Mouse (Mus musculus): Measurements from ENCODE around the gene Sppl2b. TPM values are rescaled to one million over a fixed set of nuclear protein-coding genes. Genes with fewer than 3 reads are reported as not detected.
"Not testable (repeated sequence)": the region's sequence is repeated elsewhere in the genome, so short reads cannot be mapped to it uniquely, and the experiment has no call there.

The Sppl2b gene
- 10 to 100 TPM; 45.6 to 53.7 TPM for total RNA-seq (2021)
- long read RNA-seq, experiment 1, transcript Sppl2b-201 (15 exons, 2,869 nt), result major isoform, 13 of 61 reads
- long read RNA-seq, experiment 1, partial matches to known transcripts, result 3 of 61 reads
- long read RNA-seq, experiment 1, other reads (novel, unspliced or antisense), result 45 of 61 reads
- long read RNA-seq, experiment 2, transcript Sppl2b-201 (15 exons, 2,869 nt), result major isoform, 10 of 38 reads
- long read RNA-seq, experiment 2, partial matches to known transcripts, result 11 of 38 reads
- long read RNA-seq, experiment 2, other reads (novel, unspliced or antisense), result 17 of 38 reads

GRCm38 (mm10) chr10:80854913-80855748 lies at the start of gene Sppl2b, which contains the start of gene Lsm7:
TSS of gene Sppl2b (plus strand) at chr10:80855275.
TSS of gene Lsm7 (minus strand) at chr10:80855209.
- peak; percentile 96 to 97 for DNase-seq (ENCODE audit: low spot score in 2 of 2)

DNA sequence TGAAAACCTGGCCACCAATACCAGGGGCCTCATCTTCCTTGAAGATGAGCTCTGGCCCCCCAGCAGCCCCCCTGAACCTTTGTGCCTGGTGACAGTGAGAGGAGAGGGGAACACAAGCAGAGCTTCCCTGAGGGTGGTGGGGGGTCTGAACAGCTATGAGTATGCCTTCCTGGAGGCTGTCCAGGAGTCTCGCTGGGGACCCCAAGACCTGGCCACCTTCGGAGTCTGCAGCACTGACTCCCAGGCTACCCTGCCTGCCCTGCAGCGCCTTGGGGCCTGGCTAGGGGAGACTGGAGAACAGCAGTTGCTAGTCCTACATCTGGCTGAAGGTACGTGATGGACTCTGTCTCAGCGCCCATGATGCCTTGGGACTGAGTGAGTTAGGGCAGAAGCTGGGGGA lies 49.8 kb upstream of the Sppl2b start:
- no peak for DNase-seq (ENCODE audit: low spot score in 2 of 2)

- DNase-seq (ENCODE audit: low spot score in 2 of 2), result peak; percentile 79 to 85
These were observed 49.1 kb upstream of the Sppl2b start for GRCm38 (mm10) chr10:80805925-80806324.

DNA sequence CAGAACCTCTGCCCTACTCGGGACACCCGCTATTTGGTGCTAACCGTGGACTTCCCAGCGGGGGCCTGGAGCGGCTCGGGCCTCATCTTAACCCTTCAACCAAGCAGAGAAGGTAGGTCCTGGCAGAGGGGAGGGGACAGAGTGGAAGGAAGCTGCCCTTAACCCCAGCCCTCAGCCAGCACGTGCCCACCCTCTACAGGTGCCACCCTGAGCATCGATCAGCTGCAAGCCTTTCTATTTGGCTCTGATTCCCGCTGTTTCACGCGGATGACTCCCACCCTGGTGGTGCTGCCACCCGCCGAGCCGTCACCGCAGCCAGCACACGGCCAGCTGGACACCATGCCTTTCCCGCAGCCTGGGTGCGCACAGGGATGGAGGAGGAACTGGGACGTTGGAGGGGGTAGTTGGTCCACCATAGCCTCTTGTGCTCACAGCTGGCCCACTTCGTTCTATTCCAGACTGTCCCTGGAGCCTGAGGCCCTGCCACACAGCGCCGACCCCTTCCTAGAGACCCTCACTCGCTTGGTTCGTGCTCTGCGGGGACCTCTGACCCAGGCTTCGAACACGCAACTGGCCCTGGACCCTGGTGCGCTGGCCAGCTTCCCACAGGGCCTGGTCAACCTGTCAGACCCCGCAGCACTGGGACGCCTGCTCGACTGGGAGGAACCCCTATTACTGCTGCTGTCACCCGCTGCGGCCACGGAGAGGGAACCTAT lies 48.6 kb upstream of the Sppl2b start:
- no peak for DNase-seq (ENCODE audit: low spot score in 2 of 2)

GRCm38 (mm10) chr10:80807057-80807627 lies 47.9 kb upstream of the Sppl2b start:
- DNase-seq (ENCODE audit: low spot score in 2 of 2), result peak; percentile 83 to 91

DNA sequence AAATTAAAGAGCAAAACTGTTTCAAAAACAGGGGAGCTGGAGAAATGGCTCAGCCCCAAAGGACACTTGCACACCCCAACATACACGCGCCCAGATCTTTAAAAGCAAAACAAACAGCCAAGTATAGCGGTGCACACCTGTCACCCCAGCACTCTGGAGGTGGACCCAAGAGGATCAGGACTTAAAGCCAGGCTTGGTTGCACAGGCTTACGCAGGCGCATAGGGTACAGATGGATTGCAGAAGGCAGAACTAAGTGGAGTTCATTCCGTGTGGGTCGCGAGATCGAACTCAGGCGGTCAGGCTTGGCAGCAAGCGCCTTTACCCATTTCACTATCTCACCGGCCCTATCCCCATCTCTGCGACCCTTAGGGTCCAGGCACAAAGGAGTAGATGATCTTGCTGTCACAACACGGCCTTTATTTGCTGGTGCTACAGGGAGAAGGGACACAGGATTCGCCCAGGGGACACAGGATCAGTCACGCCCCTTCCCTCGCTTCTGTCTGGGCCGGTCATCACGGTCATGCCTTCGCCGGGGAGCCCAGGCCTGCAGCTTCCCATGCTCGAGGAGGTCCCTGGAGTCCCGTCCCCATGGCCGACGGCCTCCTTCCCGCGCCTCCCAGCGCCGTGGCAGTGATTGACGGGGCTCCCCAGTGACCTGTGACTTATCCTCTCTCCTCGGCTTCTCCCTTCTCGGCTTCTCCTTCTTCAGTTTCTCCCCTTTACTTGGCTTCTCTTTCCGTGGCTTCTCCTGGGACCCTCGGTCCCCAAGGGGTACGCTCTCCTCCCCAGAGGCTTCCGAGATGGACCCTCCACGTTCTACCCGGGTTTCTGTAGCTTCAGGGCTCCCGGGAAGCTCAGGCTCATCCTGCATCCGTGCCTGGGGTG lies 46.7 kb upstream of the Sppl2b start:
- no peak for DNase-seq (ENCODE audit: low spot score in 2 of 2)

DNA sequence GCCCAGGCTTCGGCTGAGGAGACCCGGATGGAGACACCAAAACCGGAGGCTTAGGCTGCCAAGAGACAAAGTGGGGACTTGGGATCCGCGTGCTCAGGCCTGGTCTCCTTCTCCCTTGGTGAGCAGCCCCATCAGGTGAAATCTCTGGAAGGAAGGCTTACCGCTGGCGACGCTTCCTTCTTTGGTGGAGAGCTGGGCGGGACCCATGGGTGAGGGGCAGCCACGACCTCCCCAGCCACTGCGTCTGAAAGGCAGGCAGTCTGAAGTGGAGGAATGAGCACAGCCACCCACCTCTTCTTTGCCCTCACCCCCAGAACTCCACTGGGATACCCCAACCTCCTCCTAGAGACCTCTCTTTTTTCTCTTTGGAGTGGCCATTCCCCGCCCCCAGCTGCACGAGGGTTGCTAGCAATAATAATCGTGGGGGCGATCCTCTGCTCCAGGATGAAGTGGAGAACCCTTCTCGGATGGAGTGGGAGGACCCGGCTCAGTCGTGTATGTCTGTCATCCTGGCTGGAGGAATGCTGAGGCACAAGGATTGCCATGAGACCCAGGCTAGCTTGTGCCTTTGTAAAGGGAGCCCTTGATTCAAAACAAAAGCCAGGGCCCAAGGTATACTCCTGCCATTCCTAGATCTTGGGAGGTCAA lies 46.0 kb upstream of the Sppl2b start:
- DNase-seq (ENCODE audit: low spot score in 2 of 2), result peak; percentile 31 to 55

- no peak for DNase-seq (ENCODE audit: low spot score in 2 of 2)
These were observed 45.0 kb upstream of the Sppl2b start for GRCm38 (mm10) chr10:80810084-80810483.

- no peak for DNase-seq (ENCODE audit: low spot score in 2 of 2)
These were observed 42.6 kb upstream of the Sppl2b start for GRCm38 (mm10) chr10:80812391-80813041.

DNA sequence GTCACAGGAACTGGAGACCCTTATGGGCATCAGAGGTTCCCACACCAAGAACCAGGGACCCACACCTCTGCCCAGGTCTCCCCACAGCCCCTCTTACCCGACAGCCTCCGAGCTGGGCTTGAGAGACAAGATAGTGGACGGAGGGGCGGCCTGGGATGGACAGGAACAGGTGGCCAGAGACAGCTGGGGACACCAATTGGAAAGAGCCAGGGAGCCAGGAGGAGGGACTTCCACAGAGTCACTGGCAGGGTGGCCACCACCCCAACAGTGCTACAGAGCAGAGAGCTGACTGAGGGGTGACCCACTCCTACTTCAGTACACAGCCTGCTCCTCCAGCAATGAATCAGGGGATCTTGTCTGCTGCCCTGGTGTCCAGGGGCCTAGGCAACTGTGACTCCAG lies 41.7 kb upstream of the Sppl2b start, which contains the start of gene Jsrp1:
TSS of gene Jsrp1 (minus strand) at position 133 of the 400 bp plus-strand sequence.
- DNase-seq (ENCODE audit: low spot score in 2 of 2), result no peak

GRCm38 (mm10) chr10:80814800-80815199 lies 40.3 kb upstream of the Sppl2b start:
- DNase-seq (ENCODE audit: low spot score in 2 of 2), result no peak

- not testable (repeated sequence) for DNase-seq (ENCODE audit: low spot score in 2 of 2)
These were observed 38.8 kb upstream of the Sppl2b start for GRCm38 (mm10) chr10:80816303-80816702.

DNA sequence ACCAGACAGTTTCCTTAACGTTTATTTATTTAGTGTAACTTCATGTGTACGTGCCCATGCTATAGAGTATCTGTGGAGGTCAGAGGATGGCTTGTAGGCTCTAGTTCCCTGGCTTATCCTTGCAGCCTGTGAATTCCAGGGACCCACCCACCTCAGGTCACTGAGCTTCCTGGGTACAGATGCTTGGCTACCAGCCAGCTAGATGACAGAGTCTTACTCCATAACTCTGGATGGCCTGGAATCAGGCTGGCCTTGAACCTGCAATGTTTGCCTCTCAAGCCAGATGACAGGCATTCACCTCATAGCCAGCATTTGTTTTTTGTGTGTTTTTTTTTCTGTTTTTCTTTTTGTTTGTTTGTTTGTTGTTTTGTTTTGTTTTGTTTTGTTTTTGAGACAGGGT lies 37.9 kb upstream of the Sppl2b start:
- no peak for DNase-seq (ENCODE audit: low spot score in 2 of 2)

DNA sequence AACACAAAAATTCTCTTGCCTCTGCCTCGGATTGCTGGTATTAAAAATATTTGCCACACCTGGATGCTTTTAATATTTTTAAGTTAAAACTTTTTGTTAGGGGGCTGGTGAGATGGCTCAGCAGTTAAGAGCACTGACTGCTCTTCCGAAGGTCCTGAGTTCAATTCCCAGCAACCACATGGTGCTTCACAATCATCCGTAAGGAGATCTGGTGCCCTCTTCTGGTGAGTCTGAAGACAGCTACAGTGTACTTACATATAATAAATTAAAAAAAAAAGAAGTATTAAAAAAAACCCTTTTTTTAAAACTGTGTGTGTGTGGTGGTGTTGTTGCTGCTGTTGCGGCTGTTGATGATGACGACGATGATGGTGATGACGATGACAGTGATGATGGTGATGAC lies 37.1 kb upstream of the Sppl2b start:
- not testable (repeated sequence) for DNase-seq (ENCODE audit: low spot score in 2 of 2)

GRCm38 (mm10) chr10:80818599-80819281 lies 36.3 kb upstream of the Sppl2b start:
- no peak for DNase-seq (ENCODE audit: low spot score in 2 of 2)

DNA sequence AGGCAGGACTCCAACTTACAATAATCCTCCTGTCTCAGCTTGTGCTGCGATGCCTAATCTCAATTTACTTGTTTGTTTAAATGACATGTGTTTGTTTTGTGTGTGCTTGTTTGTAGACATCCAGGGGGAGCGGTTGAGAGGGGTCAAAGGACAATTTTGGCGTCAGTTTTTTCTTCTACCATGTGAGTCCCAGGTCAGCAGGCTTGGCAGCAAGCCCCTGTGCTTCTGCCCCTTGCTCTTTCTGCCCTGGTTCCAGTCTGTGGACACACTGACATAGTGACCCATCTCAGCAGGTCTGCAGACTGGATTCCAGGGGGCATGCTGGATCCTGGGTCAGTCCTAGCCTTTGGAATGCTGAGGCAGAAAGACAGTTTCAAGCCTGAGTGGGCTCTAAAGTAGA lies 35.7 kb upstream of the Sppl2b start:
- DNase-seq (ENCODE audit: low spot score in 2 of 2), result no peak

DNA sequence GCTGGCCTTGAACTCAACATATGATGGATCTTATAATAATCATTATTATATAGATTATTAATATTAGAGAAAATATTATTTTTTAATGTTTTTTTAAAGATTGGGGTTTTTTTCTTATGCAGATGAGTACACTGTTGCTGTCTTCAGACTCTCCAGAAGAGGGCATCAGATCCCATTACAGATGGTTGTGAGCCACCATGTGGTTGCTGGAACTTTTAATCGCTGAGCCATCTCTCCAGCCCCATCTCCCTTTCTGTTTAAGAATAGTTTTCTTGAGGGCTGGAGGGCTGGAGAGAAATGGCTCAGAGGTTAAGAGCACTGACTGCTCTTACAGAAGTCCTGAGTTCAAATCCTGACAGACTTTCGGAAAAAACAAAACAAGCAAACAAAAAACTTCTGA lies 33.1 kb upstream of the Sppl2b start:
- no peak for DNase-seq (ENCODE audit: low spot score in 2 of 2)

- DNase-seq (ENCODE audit: low spot score in 2 of 2), result no peak
These were observed 32.5 kb upstream of the Sppl2b start for GRCm38 (mm10) chr10:80822528-80822927.

- no peak for DNase-seq (ENCODE audit: low spot score in 2 of 2)
These were observed 31.8 kb upstream of the Sppl2b start for GRCm38 (mm10) chr10:80823316-80823715.
